Mouse (Mus musculus) intestine, embryonic 16.5 days (tissue): ENCODE data around the gene Mdm2. TPM values are rescaled to one million over a fixed set of nuclear protein-coding genes. Genes with fewer than 3 reads are reported as not detected.

Source experiments
- ATAC-seq: fragments of 200-750 bp; cut with Nextera tagmentation; 2 replicates; pipeline ENCODE4 v1.8.0; 2017; ENCODE audit warnings: moderate TSS enrichment, moderate library complexity
- H3K27ac ChIP-seq: fragments of 300-500 bp; sonication (generic); 2 replicates; pipeline ENCODE4 v1.5.1; 2014; ENCODE audit warnings: mild to moderate bottlenecking, low read length
- H3K27me3 ChIP-seq: fragments of 300-500 bp; sonication (generic); replicated peaks from 2 replicates; pipeline ENCODE4 v1.6.1; 2014; ENCODE audit warnings: low read length, control low read depth, mixed read lengths; ENCODE audit not compliant: control insufficient read depth, insufficient read depth
- H3K36me3 ChIP-seq: fragments of 300-500 bp; sonication (generic); 2 replicates; pipeline ENCODE4 v1.6.1; 2014; ENCODE audit warnings: low read length, control low read depth; ENCODE audit not compliant: control insufficient read depth, insufficient read depth
- H3K4me1 ChIP-seq: fragments of 300-500 bp; sonication (generic); 2 replicates; pipeline ENCODE4 v1.6.1; 2014; ENCODE audit warnings: low read length, control low read depth, mixed read lengths; ENCODE audit not compliant: control insufficient read depth, insufficient read depth
- H3K4me2 ChIP-seq: fragments of 300-500 bp; sonication (generic); 2 replicates; pipeline ENCODE4 v1.6.1; 2014; ENCODE audit warnings: low read depth, low read length, control low read depth
- H3K4me3 ChIP-seq: fragments of 300-500 bp; sonication (generic); 2 replicates; pipeline ENCODE4 v1.5.1; 2014; ENCODE audit warnings: mild to moderate bottlenecking, low read length
- H3K9ac ChIP-seq: fragments of 300-500 bp; sonication (generic); 2 replicates; pipeline ENCODE4 v1.6.1; 2014; ENCODE audit warnings: low read depth, low read length
- H3K9me3 ChIP-seq: fragments of 300-500 bp; sonication (generic); 2 replicates; pipeline ENCODE4 v1.6.1; 2016; ENCODE audit warnings: low read length, control low read depth; ENCODE audit not compliant: control insufficient read depth
- WGBS: fragments of 180-500 bp; shearing (Covaris S2); extraction: QIAGEN DNeasy Blood & Tissue Kit; methylation state at CpG from one replicate; pipeline ENCODE4 v1.1.7; 2014; 5-methylcytosine and 5-hydroxymethylcytosine counted together
- polyA plus RNA-seq: library from polyadenylated mRNA; unstranded; fragments of >200 nt; fragmentation: Nextera tagmentation; extraction: Ambion mirVana; gene quantifications from 2 replicates; pipeline ENCODE4 v1.2.1, GENCODE M21; 2015

Mdm2 gene
- polyA plus RNA-seq, 1 experiment from 2014 or later, result 32.4 TPM

DNA sequence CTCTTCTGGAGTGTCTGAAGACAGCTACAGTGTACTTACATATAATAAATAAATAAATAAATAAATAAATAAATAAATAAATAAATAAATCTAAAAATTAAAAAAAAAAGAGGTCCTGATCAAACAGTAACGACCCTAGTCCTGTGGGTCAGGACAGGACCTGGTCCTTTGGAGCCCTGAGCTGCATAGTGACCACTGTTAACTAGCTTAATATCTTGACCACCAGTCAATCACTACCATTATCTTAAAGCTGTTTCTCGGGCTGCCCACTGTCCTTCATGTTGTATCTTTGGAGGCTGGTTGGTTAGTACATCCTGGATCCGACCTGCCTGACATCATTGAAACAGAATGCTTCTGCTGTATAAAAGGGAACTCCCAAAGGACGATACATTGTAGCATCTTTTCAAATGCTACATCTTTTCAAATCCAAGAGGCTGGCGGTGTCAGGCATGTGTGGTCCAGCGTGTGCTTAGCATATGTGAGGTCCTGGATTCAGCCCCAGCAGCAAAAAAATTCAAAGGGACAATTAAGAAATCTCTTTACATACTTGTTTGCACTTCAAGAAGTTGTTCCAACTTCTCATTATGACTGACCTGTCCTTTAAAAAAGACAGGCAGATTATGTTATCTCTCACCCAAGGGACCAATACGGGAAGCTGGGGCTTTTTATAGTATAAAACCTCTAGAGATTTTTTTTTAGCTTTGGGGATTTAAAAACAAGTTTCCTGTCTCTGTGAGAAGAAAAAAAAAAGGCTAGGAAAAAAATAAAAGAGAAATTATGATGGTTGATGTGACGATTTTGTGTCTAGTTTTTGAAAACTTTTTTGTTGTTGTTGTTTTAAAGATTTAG, 57.4 kb downstream of the Mdm2 start:
- no peak overlapping the region for H3K27ac ChIP-seq
- ATAC-seq, result no peak
- H3K4me1 ChIP-seq, result no peaks in the 10 kb centered on the region
- 84% methylated on average over 8 of the region's 8 CpGs for whole genome bisulfite sequencing
- no peak overlapping the region for H3K9ac ChIP-seq
- no peaks in the 10 kb centered on the region for H3K36me3 ChIP-seq
- H3K4me3 ChIP-seq, result no peak overlapping the region
- no peaks in the 10 kb centered on the region for H3K27me3 ChIP-seq
- H3K9me3 ChIP-seq, result no peaks in the 10 kb centered on the region
- no peak overlapping the region for H3K4me2 ChIP-seq

DNA sequence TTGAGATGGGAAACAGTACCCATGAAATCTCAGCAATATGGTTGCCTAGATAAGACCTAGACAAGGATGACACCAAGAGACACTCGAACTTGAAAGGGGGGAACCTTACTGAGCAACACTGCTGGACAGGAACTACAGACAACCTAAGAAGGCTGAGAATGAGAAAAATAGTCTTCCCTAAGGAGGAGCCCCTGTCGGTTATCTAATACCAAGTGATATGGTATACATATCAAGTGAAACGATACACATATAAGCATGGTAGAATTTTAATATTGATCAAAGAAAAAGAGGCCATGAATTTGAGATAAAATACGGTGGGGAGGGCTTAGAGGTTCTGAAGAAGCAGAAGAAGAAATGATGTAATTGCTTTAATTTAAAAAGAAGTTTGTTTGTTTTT, 58.2 kb downstream of the Mdm2 start:
- Histone ChIP-seq H3K36me3 (no peaks in the 10 kb centered on the region), H3K27me3 (no peaks in the 10 kb centered on the region), H3K27ac (no peak overlapping the region), H3K4me1 (no peaks in the 10 kb centered on the region), H3K9ac (no peak overlapping the region), H3K4me3 (no peak overlapping the region), H3K9me3 (no peaks in the 10 kb centered on the region), H3K4me2 (no peak overlapping the region)
- WGBS, result 91% methylated on average over 4 of the region's 4 CpGs
- no peak for ATAC-seq

DNA sequence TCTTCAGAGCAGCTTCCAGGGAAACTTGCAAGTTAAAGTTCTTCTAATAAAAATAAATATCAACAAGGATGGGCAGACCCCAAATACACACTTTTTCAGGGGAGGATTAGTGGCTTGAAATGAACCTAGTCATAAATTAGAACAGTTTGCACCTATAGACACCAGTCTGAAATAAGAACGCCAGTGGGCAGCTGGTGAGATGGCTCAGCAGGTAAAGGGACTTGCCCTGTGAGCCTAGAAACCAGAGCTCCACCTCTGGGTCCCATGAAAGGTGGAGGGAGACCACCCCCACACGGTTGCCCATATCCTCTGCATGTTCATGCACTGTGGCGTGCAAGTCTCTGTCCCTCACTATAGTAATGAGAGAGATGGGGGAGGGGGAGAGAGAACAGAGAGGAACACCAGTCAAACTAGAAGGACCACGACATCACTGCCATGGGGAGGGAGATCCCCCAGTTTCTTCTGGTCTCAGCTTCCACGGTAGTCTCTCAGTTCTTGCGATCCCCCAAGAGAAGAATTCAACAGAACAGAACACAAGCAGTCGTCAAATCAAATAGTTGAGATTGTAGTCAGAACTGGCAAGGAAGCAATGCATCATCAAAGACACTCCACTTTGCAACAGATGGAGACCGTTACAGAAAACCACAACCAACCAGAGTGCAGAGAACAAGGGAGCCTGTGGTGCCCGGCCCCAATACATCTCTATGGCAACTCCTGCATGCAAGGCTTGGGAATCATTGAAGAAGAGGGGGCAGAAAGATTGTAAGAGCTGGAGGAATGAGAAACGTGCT, 58.8 kb downstream of the Mdm2 start:
- no peak overlapping the region for H3K9ac ChIP-seq
- 63% methylated on average over 10 of the region's 10 CpGs for WGBS
- H3K9me3 ChIP-seq, result no peaks in the 10 kb centered on the region
- no peaks in the 10 kb centered on the region for H3K27me3 ChIP-seq
- H3K4me1 ChIP-seq, result no peaks in the 10 kb centered on the region
- H3K36me3 ChIP-seq, result no peaks in the 10 kb centered on the region
- H3K4me3 ChIP-seq, result no peak overlapping the region
- no peak overlapping the region for H3K4me2 ChIP-seq
- no peak for ATAC-seq
- no peak overlapping the region for H3K27ac ChIP-seq

DNA sequence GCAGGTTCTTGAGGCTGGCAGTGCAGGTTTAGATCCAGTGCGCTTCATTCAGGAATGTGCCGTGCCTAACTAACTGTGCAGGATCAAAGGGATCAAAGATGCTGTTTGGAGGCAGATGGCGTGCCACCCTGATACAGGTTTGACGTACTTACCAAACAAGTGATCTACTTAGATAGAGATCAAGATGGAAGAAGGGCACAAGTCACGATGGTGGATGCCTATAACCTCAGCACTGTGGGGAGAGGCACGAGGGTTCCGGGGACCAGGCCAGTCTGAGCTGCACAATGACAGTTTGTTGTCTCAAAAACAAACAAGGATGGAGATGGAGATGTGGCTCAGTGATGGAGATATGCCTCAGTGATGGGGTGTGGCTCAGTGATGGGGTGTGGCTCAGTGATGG, 59.8 kb downstream of the Mdm2 start:
- H3K4me3 ChIP-seq, result no peak overlapping the region
- no peaks in the 10 kb centered on the region for H3K27me3 ChIP-seq
- no peak for ATAC-seq
- whole genome bisulfite sequencing, result 87% methylated on average over 7 of the region's 7 CpGs
- H3K9ac ChIP-seq, result no peak overlapping the region
- H3K4me2 ChIP-seq, result no peak overlapping the region
- H3K27ac ChIP-seq, result no peak overlapping the region
- no peaks in the 10 kb centered on the region for H3K4me1 ChIP-seq
- no peaks in the 10 kb centered on the region for H3K9me3 ChIP-seq
- no peaks in the 10 kb centered on the region for H3K36me3 ChIP-seq

DNA sequence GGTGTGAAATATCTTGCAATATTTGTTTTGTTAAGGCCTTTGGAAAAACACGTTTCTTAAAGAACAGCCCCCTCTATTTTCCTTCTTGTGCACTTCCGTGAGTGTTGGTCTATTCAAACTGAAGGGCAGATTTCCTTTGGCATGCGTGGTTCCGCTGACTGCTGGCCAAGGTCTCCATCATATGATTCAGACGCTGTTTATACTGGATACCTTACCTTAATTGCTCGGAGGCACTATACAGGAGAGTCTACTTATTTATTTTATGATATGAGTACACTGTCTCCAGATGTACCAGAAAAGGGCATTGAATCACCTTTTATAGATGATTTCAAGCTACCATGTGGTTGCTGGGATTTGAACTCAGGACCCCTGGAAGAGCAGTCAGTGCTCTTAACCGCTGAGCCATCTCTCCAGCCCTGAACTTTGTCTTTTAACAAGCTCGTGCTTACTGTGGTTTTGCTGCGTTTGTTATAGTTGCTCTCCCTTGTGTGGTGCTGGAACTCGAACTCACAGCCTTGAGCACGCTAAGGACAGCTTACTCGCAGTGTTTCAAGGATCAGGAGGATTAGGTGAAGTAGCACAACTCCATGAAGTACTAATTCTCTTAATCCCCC, 60.4 kb downstream of the Mdm2 start:
- no peak overlapping the region for H3K9ac ChIP-seq
- no peak overlapping the region for H3K4me2 ChIP-seq
- ATAC-seq, result no peak
- WGBS, result 86% methylated on average over 12 of the region's 12 CpGs
- H3K4me3 ChIP-seq, result no peak overlapping the region
- H3K36me3 ChIP-seq, result no peaks in the 10 kb centered on the region
- H3K4me1 ChIP-seq, result no peaks in the 10 kb centered on the region
- H3K27ac ChIP-seq, result no peak overlapping the region
- no peaks in the 10 kb centered on the region for H3K9me3 ChIP-seq
- no peaks in the 10 kb centered on the region for H3K27me3 ChIP-seq

DNA sequence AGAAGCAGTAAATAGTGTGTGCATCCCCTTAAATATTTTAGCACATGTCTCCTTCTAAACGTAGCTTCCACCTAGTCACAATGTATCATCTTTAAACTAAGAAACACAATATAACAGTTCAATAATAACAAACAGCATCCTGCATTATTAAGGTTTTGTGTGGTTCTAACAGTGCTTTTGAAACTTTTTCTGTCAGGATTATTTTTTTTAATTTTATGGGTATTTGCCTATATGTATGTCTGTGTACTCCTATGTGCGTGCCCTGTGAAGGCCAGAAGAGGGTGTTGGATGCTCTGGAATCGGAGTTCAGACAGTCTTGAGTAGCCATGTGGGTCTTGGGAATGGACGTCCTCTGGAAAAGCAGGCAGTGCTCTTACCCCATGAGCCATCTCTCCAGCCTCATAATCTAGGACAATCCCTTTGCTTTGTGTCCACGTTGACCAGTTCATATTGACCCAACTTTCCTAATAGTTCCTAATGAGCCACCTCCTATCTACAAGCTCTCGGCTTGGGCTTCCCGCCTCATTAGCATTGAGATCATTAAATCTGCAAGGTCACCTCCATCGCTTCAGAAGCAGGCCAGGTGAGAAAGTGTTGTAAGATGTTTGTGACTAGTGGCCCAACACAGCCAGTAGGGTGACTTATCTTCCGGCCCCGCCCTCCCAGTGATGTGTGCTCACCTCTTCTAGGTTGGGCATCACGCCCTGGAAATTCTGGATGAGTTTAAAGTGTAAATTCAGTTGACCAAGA, 61.1 kb downstream of the Mdm2 start:
- Histone ChIP-seq H3K36me3 (no peaks in the 10 kb centered on the region), H3K9me3 (no peaks in the 10 kb centered on the region), H3K4me1 (peaks cover 4% of the 10 kb centered on the region; the same call in 1 of the 2 replicates), H3K9ac (no peak overlapping the region), H3K4me3 (no peak overlapping the region), H3K27me3 (no peaks in the 10 kb centered on the region), H3K4me2 (no peak overlapping the region), H3K27ac (no peak overlapping the region)
- ATAC-seq, result no peak
- 83% methylated on average over 11 of the region's 11 CpGs for WGBS

DNA sequence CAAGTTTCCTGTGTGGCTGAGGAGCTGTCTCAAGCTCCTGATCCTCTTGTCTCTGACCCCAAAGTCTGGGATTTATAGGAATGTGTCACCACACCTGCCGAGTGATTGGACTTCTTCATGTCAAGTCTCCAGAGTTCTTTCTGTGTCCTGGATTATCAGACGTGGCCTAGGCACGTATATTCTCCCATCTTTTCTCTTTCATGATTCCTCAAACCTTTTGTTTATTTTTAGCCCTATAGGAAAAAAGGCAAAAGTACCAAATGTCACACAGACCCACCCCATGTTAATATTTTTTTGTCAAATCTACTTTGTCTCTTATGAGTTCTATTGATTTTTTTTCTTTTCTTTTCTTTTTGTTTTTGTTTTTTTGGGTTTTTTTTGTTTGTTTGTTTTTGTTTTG, 61.9 kb downstream of the Mdm2 start:
- 77% methylated on average over 3 of the region's 3 CpGs for WGBS
- H3K9ac ChIP-seq, result no peak overlapping the region
- H3K27ac ChIP-seq, result no peak overlapping the region
- no peak overlapping the region for H3K4me2 ChIP-seq
- H3K9me3 ChIP-seq, result no peaks in the 10 kb centered on the region
- H3K4me1 ChIP-seq, result peaks cover 4% of the 10 kb centered on the region; the same call in 1 of the 2 replicates
- no peak overlapping the region for H3K4me3 ChIP-seq
- ATAC-seq, result no peak
- H3K27me3 ChIP-seq, result no peaks in the 10 kb centered on the region
- H3K36me3 ChIP-seq, result no peaks in the 10 kb centered on the region

DNA sequence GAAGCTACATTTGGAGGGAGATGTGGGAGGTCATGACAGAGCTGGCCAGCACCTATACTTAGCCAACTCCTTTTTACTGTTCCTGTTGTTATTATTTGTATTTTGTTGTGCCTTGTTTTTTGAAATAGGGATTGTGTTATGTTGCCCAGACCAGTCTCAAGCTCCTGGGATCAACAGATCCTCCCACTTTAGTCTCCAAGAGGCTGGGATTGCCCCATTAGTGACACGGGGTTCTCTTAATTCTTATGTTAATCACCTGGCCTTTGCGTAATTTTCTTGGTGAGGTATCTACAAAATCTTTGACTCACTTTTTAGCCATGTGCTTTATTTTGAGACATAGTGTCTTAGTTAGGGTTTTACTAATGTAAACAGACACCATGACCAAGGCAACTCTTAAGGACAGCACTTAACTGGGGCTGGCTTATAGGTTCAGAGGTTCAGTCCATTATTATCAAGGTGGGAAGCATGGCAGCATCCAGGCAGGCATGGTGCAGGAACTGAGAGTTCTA, 62.5 kb downstream of the Mdm2 start:
- Histone ChIP-seq H3K36me3 (no peaks in the 10 kb centered on the region), H3K4me2 (no peak overlapping the region), H3K27me3 (no peaks in the 10 kb centered on the region), H3K9ac (no peak overlapping the region), H3K4me1 (peaks cover 8% of the 10 kb centered on the region), H3K9me3 (no peaks in the 10 kb centered on the region), H3K4me3 (no peak overlapping the region), H3K27ac (no peak overlapping the region)
- 90% methylated on average over 2 of the region's 2 CpGs for WGBS
- ATAC-seq, result no peak

DNA sequence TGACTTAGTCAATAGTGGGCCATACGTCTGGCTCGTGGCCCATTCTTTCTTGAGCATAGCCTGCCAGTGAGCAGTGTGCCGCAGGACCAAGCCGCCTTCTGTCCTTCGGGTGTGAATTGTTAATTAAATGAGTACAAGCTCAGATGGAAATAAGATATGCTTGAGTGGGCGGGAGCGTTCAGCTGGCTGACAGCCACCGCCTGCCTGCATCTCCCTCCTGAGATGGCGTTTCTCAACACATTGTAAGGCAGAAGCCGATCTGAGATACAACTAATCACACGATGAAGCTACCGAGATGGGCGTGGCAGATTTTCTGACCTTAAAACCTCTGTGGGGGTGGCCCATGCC, 63.4 kb downstream of the Mdm2 start:
- H3K9ac ChIP-seq, result no peak overlapping the region
- WGBS, result 86% methylated on average over 13 of the region's 13 CpGs
- H3K9me3 ChIP-seq, result no peaks in the 10 kb centered on the region
- H3K4me1 ChIP-seq, result peaks cover 8% of the 10 kb centered on the region
- no peak overlapping the region for H3K4me3 ChIP-seq
- no peak overlapping the region for H3K4me2 ChIP-seq
- no peak overlapping the region for H3K27ac ChIP-seq
- no peak for ATAC-seq
- no peaks in the 10 kb centered on the region for H3K27me3 ChIP-seq
- no peaks in the 10 kb centered on the region for H3K36me3 ChIP-seq
